28 mouse cellular contexts compared by ENCODE assay signal in genomic region chr5:65933258-65933657, GRCm38 (mm10). TPM values are rescaled to one million over a fixed set of nuclear protein-coding genes. Genes with fewer than 3 reads are reported as not detected.
DNase-seq lines count a peak whose midpoint lies in the region; ATAC-seq and TF ChIP-seq lines count a peak whose summit lies in the region.
"Had no signal": no experiment of that assay in that cellular context is flagged by ENCODE, and none has a peak within 500 bp of the region (broad histone marks: within the 10 kb centered on the region; RNA-seq: fewer than 3 reads in every experiment).

No protein-coding gene starts in this region.

- no peaks in the 10 kb centered on the region for H3K36me3 ChIP-seq in kidney, postnatal 0 days (ENCODE audit: insufficient read depth, low read length)
- H3K36me3 ChIP-seq in MEL (ENCODE audit: control insufficient read depth in 1 of 2, insufficient read depth in 2 of 2, low read length in 2 of 2), result peaks cover 0 to 3% of the 10 kb centered on the region in 2 experiments; a peak in 2 of 4 replicates
- no peaks in the 10 kb centered on the region for H3K36me3 ChIP-seq in splenic B cell, adult 2 months (ENCODE audit: control insufficient read depth, insufficient read depth, low read length, poor library complexity, severe bottlenecking)
- no peaks in the 10 kb centered on the region for H3K36me3 ChIP-seq in kidney, embryonic 14.5 days (ENCODE audit: control insufficient read depth, insufficient read depth, low read length)
- H3K36me3 ChIP-seq: forebrain, embryonic 10.5 days; heart, embryonic 10.5 days; heart, embryonic 13.5 days had no signal

- TF ChIP-seq POLR2A in MEL (IDR thresholded peaks at IDR 0.05; ENCODE audit: control insufficient read depth in 1 of 2, insufficient read depth in 1 of 2, low read depth in 1 of 2, low read length in 2 of 2, poor library complexity in 1 of 2), result no peak

- no peak overlapping the region for H3K9ac ChIP-seq in kidney, postnatal 0 days (ENCODE audit: low read depth, low read length)
- H3K9ac ChIP-seq in MEL (ENCODE audit: control insufficient read depth, low read depth, low read length, poor library complexity, severe bottlenecking), result no peak overlapping the region
- no peak overlapping the region for H3K9ac ChIP-seq in kidney, embryonic 14.5 days (ENCODE audit: low read depth, low read length)
- H3K9ac ChIP-seq: forebrain, embryonic 13.5 days; forebrain, postnatal 0 days; heart, embryonic 13.5 days; hindbrain, embryonic 14.5 days had no signal

- no peaks in the 10 kb centered on the region for H3K9me3 ChIP-seq in kidney, postnatal 0 days (replicated peaks; ENCODE audit: low read length)
- H3K9me3 ChIP-seq in MEL (replicated peaks; ENCODE audit: insufficient read depth, low read length), result no peaks in the 10 kb centered on the region
- no peaks in the 10 kb centered on the region for H3K9me3 ChIP-seq in kidney, embryonic 14.5 days (ENCODE audit: control insufficient read depth, low read length)
- H3K9me3 ChIP-seq: forebrain, embryonic 10.5 days; forebrain, embryonic 13.5 days; heart, embryonic 10.5 days; heart, embryonic 13.5 days had no signal

- H3K4me1 ChIP-seq in kidney, postnatal 0 days (replicated peaks; ENCODE audit: insufficient read depth, low read length), result no peaks in the 10 kb centered on the region
- peaks cover 0 to 5% of the 10 kb centered on the region in 2 experiments; a peak in 1 of 4 replicates for H3K4me1 ChIP-seq in MEL (ENCODE audit: control insufficient read depth in 1 of 2, insufficient read depth in 2 of 2, low read length in 2 of 2)
- H3K4me1 ChIP-seq in kidney, embryonic 14.5 days (ENCODE audit: control insufficient read depth, insufficient read depth, low read length), result no peaks in the 10 kb centered on the region
- H3K4me1 ChIP-seq: forebrain, embryonic 13.5 days had no signal

- ATAC-seq in kidney, postnatal 0 days (replicated peaks; ENCODE audit: low FRiP score, low read depth), result no peak
- ATAC-seq in kidney, embryonic 14.5 days (ENCODE audit: low FRiP score, low TSS enrichment), result no peak
- ATAC-seq: forebrain, embryonic 13.5 days; forebrain, postnatal 0 days; hindbrain, postnatal 0 days; Patski had no signal

- no peak for TF ChIP-seq RAD21 in MEL (IDR thresholded peaks at IDR 0.05; ENCODE audit: low read depth, low read length)

- no peaks in the 10 kb centered on the region for H3K79me2 ChIP-seq in MEL (ENCODE audit: control insufficient read depth, insufficient read depth, low read length, poor library complexity)

- intact Hi-C loops in gastrocnemius, postnatal 36 days (cut with DNase I), result no loop called here

- no peaks in the 10 kb centered on the region for H3K27me3 ChIP-seq in kidney, postnatal 0 days (ENCODE audit: insufficient read depth, low read length)
- H3K27me3 ChIP-seq in MEL (ENCODE audit: control insufficient read depth in 1 of 2, insufficient read depth in 2 of 2, low read length in 2 of 2), result no peaks in the 10 kb centered on the region
- no peaks in the 10 kb centered on the region for H3K27me3 ChIP-seq in splenic B cell, adult 2 months (ENCODE audit: control insufficient read depth, insufficient read depth, low read length, poor library complexity, severe bottlenecking)
- no peaks in the 10 kb centered on the region for H3K27me3 ChIP-seq in kidney, embryonic 14.5 days (ENCODE audit: control insufficient read depth, insufficient read depth, low read length)
- H3K27me3 ChIP-seq: forebrain, embryonic 13.5 days; heart, embryonic 13.5 days; Patski had no signal

- no peak for DNase-seq in kidney, postnatal 0 days (ENCODE audit: low spot score)
- no peak for DNase-seq in kidney, adult 8-10 months
- DNase-seq in thymus, postnatal 14 days, result peak; percentile 58
- no peak for DNase-seq in thymus, postnatal 4 days
- DNase-seq in MEL (ENCODE audit: low read depth, low spot score), result no peak
- DNase-seq in splenic B cell, adult 2 months (ENCODE audit: low read depth, low spot score), result peak; percentile 51
- DNase-seq in gastrocnemius, postnatal 36 days, result no peak
- DNase-seq: adrenal gland, postnatal 10 days; adrenal gland, postnatal 36 days; cerebellum, adult 18-20 months; cerebellum, adult 9-10 months; cerebellum, postnatal 14 days; forebrain, postnatal 0 days; gastrocnemius, adult 2 months; gastrocnemius, postnatal 14 days; heart, adult 2 months; heart, postnatal 14 days; heart, postnatal 4 days had no signal

- WGBS in kidney, postnatal 0 days, result 94% methylated on average over 4 of the region's 4 CpGs
- WGBS in kidney, embryonic 14.5 days, result 82% methylated on average over 4 of the region's 4 CpGs

- H3K4me2 ChIP-seq in kidney, postnatal 0 days (ENCODE audit: low read length), result no peak overlapping the region
- H3K4me2 ChIP-seq in kidney, embryonic 14.5 days (replicated peaks; ENCODE audit: low read depth, low read length), result no peak overlapping the region
- H3K4me2 ChIP-seq: forebrain, embryonic 13.5 days; heart, embryonic 13.5 days; hindbrain, embryonic 14.5 days had no signal

- peak; percentile 5; the same call in 1 of the 2 replicates for TF ChIP-seq CTCF in kidney, postnatal 0 days (IDR thresholded peaks at IDR 0.05; ENCODE audit: low read depth)
- TF ChIP-seq CTCF in MEL (IDR thresholded peaks at IDR 0.05 in 2 of 3, conservative IDR thresholded peaks at IDR 0.05 in 1 of 3; ENCODE audit: control insufficient read depth in 1 of 3, insufficient read depth in 1 of 3, low read depth in 2 of 3, low read length in 3 of 3, poor library complexity in 1 of 3, severe bottlenecking in 1 of 3), result peak in 1 of 3 experiments; percentile 13; a peak in 1 of 6 replicates

- H3K27ac ChIP-seq in kidney, postnatal 0 days, result no peak overlapping the region
- H3K27ac ChIP-seq in MEL (ENCODE audit: control insufficient read depth, low read depth, low read length), result no peak overlapping the region
- no peak overlapping the region for H3K27ac ChIP-seq in kidney, embryonic 14.5 days (ENCODE audit: low read depth, low read length)
- H3K27ac ChIP-seq: forebrain, embryonic 10.5 days; forebrain, embryonic 13.5 days; gastrocnemius, adult 2 months; heart, adult 2 months; heart, embryonic 10.5 days; heart, embryonic 13.5 days; hindbrain, embryonic 14.5 days; hindbrain, postnatal 0 days had no signal

- TF ChIP-seq EP300 in MEL (IDR thresholded peaks at IDR 0.05; ENCODE audit: low read depth in 1 of 2, low read length in 2 of 2), result no peak

- no peak overlapping the region for H3K4me3 ChIP-seq in kidney, postnatal 0 days (replicated peaks; ENCODE audit: low read depth, low read length)
- H3K4me3 ChIP-seq in MEL (ENCODE audit: control insufficient read depth in 1 of 2, insufficient read depth in 1 of 2, low read depth in 2 of 2, low read length in 2 of 2), result no peak overlapping the region
- no peak overlapping the region for H3K4me3 ChIP-seq in kidney, embryonic 14.5 days (ENCODE audit: low read length)
- H3K4me3 ChIP-seq: forebrain, embryonic 10.5 days; forebrain, embryonic 13.5 days; gastrocnemius, adult 2 months; heart, adult 2 months; heart, embryonic 10.5 days; heart, embryonic 13.5 days had no signal

TF ChIP-seq in MEL, 35 proteins besides CTCF, POLR2A, EP300 and RAD21:
- TF ChIP-seq ZMIZ1 (IDR thresholded peaks at IDR 0.05; ENCODE audit: low read depth, low read length) (no peak), SMC3 (IDR thresholded peaks at IDR 0.05; ENCODE audit: low read depth, low read length) (peak; percentile 19; the same call in 1 of the 2 replicates)

RNA-seq across cellular contexts. Expression of gene Chrna9, which starts 1.5 kb away (rescaled TPM):
- 0.13 and 0.19 TPM in 2 replicates for polyA plus RNA-seq in kidney, postnatal 0 days (2015; fragmentation: Nextera tagmentation; extraction: Ambion mirVana)
- total RNA-seq in MEL (2012; rRNA removed), result not detected in 2 replicates
- not detected for polyA plus RNA-seq in MEL (2012; ENCODE audit: insufficient read depth in 1 of 2, insufficient read length in 2 of 2, low read depth in 1 of 2, low replicate concordance in 2 of 2, missing spikeins in 1 of 2)
- 10 to 100 TPM; 12.6 to 19.5 TPM for total RNA-seq in gastrocnemius, postnatal 36 days (2021)
- polyA plus RNA-seq in kidney, embryonic 14.5 days (2014; fragmentation: Nextera tagmentation; extraction: Ambion mirVana), result 0.53 and 0.71 TPM in 2 replicates
- total RNA-seq: adrenal gland, postnatal 36 days; granulocyte monocyte progenitor cell, adult 5-6 weeks; hindbrain, postnatal 0 days had no signal
- polyA plus RNA-seq: forebrain, embryonic 10.5 days; forebrain, embryonic 13.5 days; forebrain, postnatal 0 days; frontal cortex, adult 2 months; heart, adult 2 months; heart, embryonic 13.5 days; hindbrain, embryonic 14.5 days; hindbrain, postnatal 0 days; Patski had no signal

Comparison
In these comparisons a context has a peak if more than half of its experiments do, and no peak if none do; other contexts are left out.
1. DNase-seq: peak in thymus, postnatal 14 days (single experiment) and splenic B cell, adult 2 months (single experiment); none in kidney, postnatal 0 days (single experiment), kidney, adult 8-10 months (0 of 2), thymus, postnatal 4 days (single experiment), MEL (single experiment) and gastrocnemius, postnatal 36 days (0 of 2).